Mouse (Mus musculus) cerebellum, postnatal 25 days (tissue): Measurements from ENCODE around the gene Acap2.

Experiments used
- DNase-seq, 2 experiments: peaks; one replicate each; pipeline ENCODE4 v3.0.0; 2021; ENCODE audit warnings: mixed read lengths in 2 of 2

The Acap2 gene

GRCm38 (mm10) chr16:31205187-31205586, 4.1 kb upstream of the Acap2 start:
- peak in 1 of 2 experiments; percentile 7 for DNase-seq

GRCm38 (mm10) chr16:31204216-31204615, 3.2 kb upstream of the Acap2 start:
- DNase-seq, result peak in 1 of 2 experiments; percentile 2

DNA sequence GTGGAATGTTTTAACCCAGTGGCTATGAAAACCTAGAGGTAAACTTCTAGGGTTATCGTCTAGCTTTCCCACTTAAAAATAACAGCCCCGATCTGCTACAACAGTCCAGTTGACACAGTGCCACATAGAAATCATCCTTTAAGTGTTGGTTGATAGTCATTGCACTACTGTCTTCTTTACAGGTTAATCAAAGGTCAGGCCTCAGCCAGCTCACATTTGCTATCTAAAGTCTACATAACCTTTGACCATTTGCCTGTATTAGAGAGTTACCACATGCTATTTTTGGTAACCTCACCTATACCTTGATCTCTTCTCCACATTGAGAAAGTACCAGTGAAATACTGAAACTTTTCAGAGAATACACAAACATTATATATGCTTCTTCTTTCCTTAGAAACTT, 659 bp upstream of the Acap2 start:
- no peak for DNase-seq

DNA sequence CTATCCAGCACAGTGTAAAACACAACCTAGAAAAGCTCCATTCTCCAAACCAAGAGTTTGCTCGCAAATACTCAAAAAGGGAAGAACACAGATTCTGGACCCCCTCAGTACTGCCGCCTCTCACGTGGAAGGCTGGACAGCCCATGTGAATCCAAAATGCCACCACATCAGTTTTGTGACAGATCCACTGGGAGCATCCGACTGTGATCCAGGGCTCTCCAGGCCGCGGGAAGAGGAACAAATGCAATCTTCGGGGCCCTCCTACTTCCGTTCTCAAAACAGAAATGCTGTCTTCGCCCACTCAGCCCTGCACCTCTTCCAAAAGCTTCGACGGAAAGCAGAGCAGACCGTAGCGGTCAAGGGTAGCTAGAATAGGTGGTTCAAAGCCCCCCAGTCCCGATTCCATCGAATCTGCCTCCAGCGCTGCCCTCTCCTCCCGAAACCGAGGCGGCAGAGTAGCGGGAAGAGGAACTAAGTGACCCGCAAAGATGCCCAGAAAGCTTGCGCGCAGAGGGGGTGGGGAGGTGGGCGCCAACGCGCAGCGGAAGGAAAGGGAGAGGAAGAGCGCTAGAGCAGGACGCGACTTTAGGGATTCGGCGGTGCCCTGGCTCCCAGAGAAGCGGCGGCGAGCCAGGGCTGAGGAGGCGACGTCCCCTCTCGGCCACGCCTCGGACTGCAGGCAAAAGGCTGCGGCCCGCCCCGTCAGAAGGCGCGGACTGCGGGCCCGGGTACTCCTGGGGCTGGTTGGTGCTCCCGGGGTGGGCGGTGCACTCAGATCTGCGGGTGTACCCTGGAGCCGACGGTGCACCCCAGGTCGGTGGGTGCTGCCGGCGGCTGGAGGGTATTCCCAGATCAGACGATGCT, 887 bp downstream of the Acap2 start:
- peak; percentile 72 to 79 for DNase-seq

- peak; percentile 58 to 71 for DNase-seq
These were observed 1.5 kb downstream of the Acap2 start for GRCm38 (mm10) chr16:31199591-31199925.

DNA sequence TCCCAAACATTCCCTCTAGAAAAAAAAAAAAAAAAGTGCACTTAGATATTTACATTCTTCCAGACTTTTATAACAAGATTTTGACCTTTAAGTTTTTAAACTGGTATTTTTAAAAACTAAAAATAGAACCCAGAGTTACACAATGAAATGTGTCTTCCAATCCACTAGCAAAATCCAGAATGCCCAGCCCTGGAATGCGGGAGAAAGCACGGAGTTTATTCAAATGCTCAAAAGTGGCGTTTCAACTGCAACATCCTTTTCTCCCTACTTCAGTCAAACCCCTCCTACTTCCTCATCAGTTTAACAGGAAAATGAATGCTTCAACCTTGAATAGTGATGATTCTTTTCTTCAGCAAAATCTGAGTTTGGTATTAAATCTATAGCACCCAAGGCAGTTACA, 4.1 kb downstream of the Acap2 start:
- no peak for DNase-seq

- DNase-seq, result peak in 1 of 2 experiments; percentile 30
These were observed 8.5 kb downstream of the Acap2 start for GRCm38 (mm10) chr16:31192526-31192925.

GRCm38 (mm10) chr16:31191818-31192217, 9.2 kb downstream of the Acap2 start:
- no peak for DNase-seq

DNA sequence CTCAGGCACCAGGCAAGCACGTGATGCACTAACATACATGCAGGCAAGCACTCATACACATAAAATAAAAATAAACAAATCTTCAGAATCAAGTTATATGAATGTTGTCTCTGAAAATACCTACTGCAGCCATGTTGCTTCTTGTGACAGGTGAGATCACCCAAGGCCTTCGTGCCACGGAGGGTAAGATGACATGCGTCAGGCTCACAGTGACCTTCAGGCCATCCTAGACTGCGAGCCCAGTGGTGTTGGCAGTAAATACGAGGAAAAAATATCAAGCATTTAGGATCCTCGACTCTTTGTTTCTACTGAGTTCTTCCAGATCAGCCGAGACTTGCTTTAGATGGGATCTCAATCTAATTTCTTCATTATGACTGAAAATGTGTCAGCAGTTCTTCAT, 10.6 kb downstream of the Acap2 start:
- DNase-seq, result no peak

- no peak for DNase-seq
These were observed 11.8 kb downstream of the Acap2 start for GRCm38 (mm10) chr16:31189291-31189690.

DNA sequence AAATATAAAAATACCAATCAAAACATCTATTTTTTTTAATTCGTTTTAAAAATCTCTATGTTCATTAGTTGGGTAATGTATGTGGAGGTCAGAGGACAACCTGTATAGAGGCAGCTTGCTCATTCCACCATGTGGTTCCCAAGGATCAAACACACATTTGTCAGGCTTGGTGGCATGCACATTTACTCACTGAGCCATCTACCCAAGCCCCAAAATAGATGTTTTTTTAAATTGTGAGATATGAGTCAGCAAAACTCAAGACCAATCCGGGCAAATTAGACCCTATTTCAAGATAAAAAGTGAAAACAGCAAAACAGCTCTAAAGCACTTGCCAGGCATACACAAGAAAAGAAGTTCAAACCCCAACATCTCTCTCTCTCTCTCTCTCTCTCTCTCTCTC, 12.2 kb downstream of the Acap2 start:
- no peak for DNase-seq

DNA sequence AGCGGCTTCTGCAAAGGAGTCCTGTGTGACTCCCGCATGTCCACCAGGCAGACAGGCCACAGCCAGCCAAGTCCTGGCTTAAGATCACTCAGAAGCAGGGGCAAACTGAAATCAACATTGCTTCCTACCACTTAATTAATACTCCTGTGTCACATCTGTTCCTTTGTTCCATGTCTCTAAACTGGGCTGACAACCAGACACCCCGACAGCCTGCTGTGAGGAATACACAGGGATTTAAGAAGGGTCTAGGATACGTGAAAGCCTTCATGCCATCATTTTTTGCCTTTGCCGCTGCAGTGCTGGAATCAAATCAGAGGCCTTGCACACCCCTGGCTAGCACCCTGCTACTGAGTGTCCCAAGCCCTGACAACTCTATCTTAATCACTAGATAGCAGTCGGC, 12.8 kb downstream of the Acap2 start:
- no peak for DNase-seq

DNA sequence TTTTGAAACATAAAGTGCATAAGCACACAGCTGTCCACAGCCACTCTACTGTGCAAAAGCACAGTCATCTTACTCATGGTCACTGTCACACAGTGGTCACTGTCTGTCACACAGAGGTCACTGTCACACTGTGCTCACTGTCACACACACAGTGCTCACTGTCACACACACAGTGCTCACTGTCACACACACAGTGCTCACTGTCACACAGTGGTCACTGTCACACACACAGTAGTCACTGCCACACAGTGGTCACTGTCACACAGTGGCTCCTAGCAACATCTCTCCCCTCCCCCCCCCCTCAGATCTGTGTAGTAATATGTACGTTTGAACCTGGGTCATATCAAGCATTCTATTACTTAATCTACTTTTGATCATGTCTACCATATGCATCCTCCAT, 13.9 kb downstream of the Acap2 start:
- no peak for DNase-seq

DNA sequence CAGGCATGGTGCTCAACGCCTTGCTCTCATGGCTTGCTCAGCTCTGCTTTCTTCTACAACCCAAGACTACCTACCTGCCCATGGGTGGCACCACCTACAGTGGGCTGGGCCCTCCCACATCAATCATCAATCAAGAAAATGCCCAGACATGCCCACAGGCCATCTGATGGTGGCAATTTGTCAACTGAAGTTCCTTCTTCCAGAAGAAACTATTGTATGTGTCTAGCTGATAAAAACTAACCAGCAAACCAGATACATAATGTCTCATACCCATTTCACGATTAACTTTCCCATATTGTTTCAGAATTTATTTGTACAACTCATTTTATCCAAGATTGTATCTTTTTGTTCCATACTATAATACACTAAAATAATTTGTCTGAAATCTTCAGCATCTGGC, 15.3 kb downstream of the Acap2 start:
- DNase-seq, result no peak

- no peak for DNase-seq
These were observed 16.3 kb downstream of the Acap2 start for GRCm38 (mm10) chr16:31184727-31185126.

DNA sequence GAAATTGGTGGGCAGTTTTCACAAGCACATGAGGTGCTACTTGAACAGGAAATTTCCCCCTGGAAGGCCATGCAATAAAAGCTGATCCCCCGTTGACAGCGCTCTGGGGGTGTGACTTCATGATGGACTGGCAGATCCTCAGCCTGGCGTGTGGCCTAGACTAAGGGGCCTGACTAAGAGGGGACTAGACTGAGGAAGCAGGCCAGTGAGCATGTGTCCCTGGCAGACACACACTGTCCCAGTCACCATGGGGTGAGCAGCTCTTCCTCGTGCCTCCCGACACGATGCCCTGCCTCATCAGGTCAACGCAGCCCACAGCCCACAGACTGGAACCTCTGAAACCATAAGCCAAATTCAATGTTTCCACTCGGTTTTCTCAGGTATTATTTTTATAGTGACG, 18.5 kb downstream of the Acap2 start:
- DNase-seq, result peak; percentile 49 to 67

- peak; percentile 43 to 55 for DNase-seq
These were observed 20.2 kb downstream of the Acap2 start for GRCm38 (mm10) chr16:31180843-31181242.

GRCm38 (mm10) chr16:31179384-31179783, 21.7 kb downstream of the Acap2 start:
- DNase-seq, result no peak

- DNase-seq, result no peak
These were observed 26.0 kb downstream of the Acap2 start for GRCm38 (mm10) chr16:31174880-31175638.

DNA sequence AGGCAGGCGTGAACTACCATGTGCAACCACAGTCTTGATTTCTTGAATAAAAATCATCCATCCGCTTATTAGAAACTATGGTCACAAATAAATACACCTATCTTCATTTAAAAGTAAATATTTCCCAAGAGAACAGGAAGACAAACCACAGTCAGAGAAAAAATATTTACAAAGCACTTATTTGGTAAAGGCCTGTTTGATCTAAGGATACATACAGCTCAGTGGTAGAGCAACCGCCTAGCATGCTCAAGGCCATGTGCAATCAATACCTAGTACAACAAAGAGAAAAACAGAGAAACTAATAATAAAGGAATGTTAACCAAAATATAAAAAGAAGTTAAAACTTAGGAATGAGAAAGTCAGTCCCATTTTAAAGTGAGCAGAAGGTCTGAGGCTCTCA, 28.8 kb downstream of the Acap2 start:
- DNase-seq, result no peak

DNA sequence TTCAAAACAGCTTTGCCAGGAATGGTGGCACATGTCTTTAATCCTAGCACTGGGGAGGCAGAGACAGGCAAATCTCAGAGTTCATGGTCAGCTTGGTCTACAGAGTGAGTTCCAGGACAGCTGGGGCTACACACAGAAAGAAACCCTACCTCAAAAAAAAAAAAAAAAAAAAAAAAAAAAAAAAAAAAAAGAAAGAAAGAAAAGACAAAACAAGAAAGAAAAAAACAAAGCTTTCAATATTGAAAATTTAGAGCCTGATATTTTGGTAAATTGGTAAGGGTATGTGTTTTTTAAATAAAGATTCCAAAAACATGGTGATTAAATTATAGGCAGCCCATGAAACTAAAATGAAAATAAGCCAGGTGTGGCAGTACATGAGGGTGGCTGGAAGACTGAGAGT, 29.6 kb downstream of the Acap2 start:
- DNase-seq, result no peak

GRCm38 (mm10) chr16:31170297-31170696, 30.7 kb downstream of the Acap2 start:
- no peak for DNase-seq

GRCm38 (mm10) chr16:31169596-31169995, 31.4 kb downstream of the Acap2 start:
- DNase-seq, result no peak

DNA sequence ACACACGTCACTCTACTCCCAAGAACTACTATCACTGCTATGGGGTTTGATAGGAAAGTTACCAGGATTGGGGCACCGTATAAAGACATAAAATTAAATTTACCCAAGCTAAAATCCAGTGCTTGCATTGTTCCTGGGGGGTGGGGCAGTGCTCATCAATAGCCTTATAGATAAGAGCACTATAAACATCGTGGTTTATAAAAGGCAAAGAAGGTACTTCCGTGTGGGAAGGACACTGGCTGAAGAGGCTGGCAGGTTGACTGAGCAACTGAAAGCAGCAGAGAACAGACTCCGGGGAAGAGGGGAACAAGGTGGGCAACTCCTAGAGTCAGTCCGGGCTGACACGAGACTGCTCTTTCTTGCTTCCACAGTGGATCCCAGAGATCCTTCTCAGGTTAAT, 33.1 kb downstream of the Acap2 start:
- no peak for DNase-seq
